Mouse (Mus musculus) leukemia stem cell, adult 10-12 weeks (primary cell): Measurements from ENCODE around the gene Dpy19l2. TPM values are rescaled to one million over a fixed set of nuclear protein-coding genes. Genes with fewer than 3 reads are reported as not detected.

Experiments used
- polyA plus RNA-seq: library from polyadenylated mRNA; stranded (reverse); fragments of >175 nt; gene quantifications from 2 replicates; pipeline ENCODE4 v1.2.3, GENCODE M21; 2012; ENCODE audit warnings: low replicate concordance

Gene Dpy19l2
- polyA plus RNA-seq: not detected in 2 replicates

DNA sequence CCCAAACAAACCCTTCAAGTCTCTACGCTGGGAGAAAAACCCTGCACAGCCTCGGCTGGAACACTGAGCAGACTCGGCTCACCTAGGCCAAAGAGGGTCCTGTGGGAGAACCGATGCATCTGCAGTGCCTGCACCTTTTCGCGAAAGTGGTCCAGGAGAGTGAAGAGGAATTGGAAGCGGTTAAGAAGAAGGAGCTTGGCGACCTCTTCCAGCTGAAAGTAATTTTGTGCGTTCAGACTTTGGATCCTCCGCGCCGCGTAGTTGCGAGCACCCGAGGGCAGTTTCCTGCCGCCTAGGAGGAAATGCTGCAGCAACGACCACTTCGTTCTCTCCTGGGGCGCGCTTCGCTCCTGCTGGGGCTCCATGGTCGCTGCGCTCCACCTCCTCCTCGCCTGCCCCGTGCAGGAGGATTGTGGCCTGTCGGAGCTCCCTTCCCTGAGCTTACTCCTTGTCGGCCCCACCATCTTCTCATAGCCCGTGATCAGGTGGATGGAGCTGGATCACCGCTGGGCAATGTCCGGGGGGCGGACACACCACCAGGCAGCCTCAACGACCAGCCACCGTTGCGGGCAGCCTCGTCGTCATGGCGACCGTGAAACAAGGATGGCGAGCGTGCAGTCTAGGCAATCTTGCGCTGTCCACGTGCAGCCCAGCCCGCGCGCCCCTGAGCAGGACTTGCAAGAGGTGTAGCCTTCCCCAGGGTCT is at the start of gene Dpy19l2:
Gene Dpy19l2 (minus strand): TSS at position 594 of the 705 bp plus-strand sequence.

DNA sequence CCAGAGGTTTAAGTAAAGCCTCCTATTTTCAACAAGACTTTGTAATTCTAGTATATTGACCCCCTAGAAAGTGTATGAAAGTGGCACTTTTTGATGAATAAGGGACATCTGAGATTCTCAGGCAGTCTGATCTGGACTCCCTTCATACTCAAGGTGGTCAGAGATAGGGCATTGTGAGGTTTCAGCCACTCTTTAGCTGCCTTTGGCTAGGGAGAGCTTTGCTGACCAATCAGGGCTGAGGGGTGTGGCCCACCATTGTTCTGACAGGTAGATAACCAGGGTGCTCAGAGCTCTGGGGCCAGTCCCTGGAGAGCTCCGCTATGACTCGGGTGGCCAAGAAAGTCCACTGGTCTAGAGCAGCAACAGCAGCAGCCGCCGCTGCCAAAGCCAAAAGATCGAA is 71.2 kb downstream of the Dpy19l2 start, which contains the start of gene Cypt4:
Gene Cypt4 (plus strand): TSS at position 301 of the 400 bp plus-strand sequence.

Other genes with a start within 250 kb of the Dpy19l2 start
- 17.6 and 24.8 TPM in 2 replicates for gene Dpy19l1, start 193.2 kb downstream of the Dpy19l2 start, polyA plus RNA-seq
- not detected in 2 replicates for gene Cypt4, start 71.1 kb downstream of the Dpy19l2 start, polyA plus RNA-seq
- not detected in 2 replicates for gene Tbx20, start 78.0 kb upstream of the Dpy19l2 start, polyA plus RNA-seq